Mouse (Mus musculus): ENCODE data around the gene Slc25a1. TPM values are rescaled to one million over a fixed set of nuclear protein-coding genes. Genes with fewer than 3 reads are reported as not detected.
"Not testable (repeated sequence)": the region's sequence is repeated elsewhere in the genome, so short reads cannot be mapped to it uniquely, and the experiment has no call there.

Slc25a1 gene
- 297 and 308 TPM in 2 replicates for total RNA-seq (2021)
- long read RNA-seq, transcript Slc25a1-201 (9 exons, 1,666 nt), result major isoform, 427 of 508 reads
- long read RNA-seq, partial matches to known transcripts, result 31 of 508 reads
- long read RNA-seq, other reads (novel, unspliced or antisense), result 46 of 508 reads

GRCm38 (mm10) chr16:17928087-17928580 lies at the start of gene Slc25a1:
Gene Slc25a1 (minus strand): TSS chr16:17928219.
- DNase-seq, result peak; percentile 87

- DNase-seq, result no peak
Measured at GRCm38 (mm10) chr16:17971853-17972252, 43.8 kb upstream of the Slc25a1 start.

- DNase-seq, result no peak
Measured at GRCm38 (mm10) chr16:17962091-17962490, 34.1 kb upstream of the Slc25a1 start.

GRCm38 (mm10) chr16:17956052-17956638 lies 28.1 kb upstream of the Slc25a1 start:
- not testable (repeated sequence) for DNase-seq

GRCm38 (mm10) chr16:17951618-17952017 lies 23.6 kb upstream of the Slc25a1 start:
- DNase-seq, result no peak

GRCm38 (mm10) chr16:17950068-17950467 lies 22.0 kb upstream of the Slc25a1 start:
- DNase-seq, result no peak

- no peak for DNase-seq
Measured at GRCm38 (mm10) chr16:17949421-17949877, 21.4 kb upstream of the Slc25a1 start.

GRCm38 (mm10) chr16:17945081-17945831 lies 17.2 kb upstream of the Slc25a1 start:
- DNase-seq, result no peak

- DNase-seq, result no peak
Measured at GRCm38 (mm10) chr16:17943466-17943865, 15.4 kb upstream of the Slc25a1 start.

- DNase-seq, result no peak
Measured at GRCm38 (mm10) chr16:17939255-17939751, 11.3 kb upstream of the Slc25a1 start.

- DNase-seq, result peak; percentile 73
Measured at GRCm38 (mm10) chr16:17938821-17939220, 10.8 kb upstream of the Slc25a1 start.

GRCm38 (mm10) chr16:17938187-17938586 lies 10.2 kb upstream of the Slc25a1 start:
- DNase-seq, result no peak

- DNase-seq, result peak; percentile 26
Measured at GRCm38 (mm10) chr16:17936776-17937175, 8.8 kb upstream of the Slc25a1 start.

GRCm38 (mm10) chr16:17934445-17934910 lies 6.5 kb upstream of the Slc25a1 start:
- DNase-seq, result peak; percentile 27

- DNase-seq, result no peak
Measured at GRCm38 (mm10) chr16:17933594-17934444, 5.8 kb upstream of the Slc25a1 start.

GRCm38 (mm10) chr16:17931906-17932460 lies 4.0 kb upstream of the Slc25a1 start:
- DNase-seq, result no peak

- no peak for DNase-seq
Measured at GRCm38 (mm10) chr16:17929631-17930030, 1.6 kb upstream of the Slc25a1 start.

GRCm38 (mm10) chr16:17929211-17929610 lies 1.2 kb upstream of the Slc25a1 start:
- no peak for DNase-seq

- peak; percentile 62 for DNase-seq
Measured at GRCm38 (mm10) chr16:17928627-17929104, 647 bp upstream of the Slc25a1 start.

GRCm38 (mm10) chr16:17927351-17928082 lies 502 bp downstream of the Slc25a1 start:
- DNase-seq, result peak; percentile 58

- DNase-seq, result peak; percentile 30
Measured at GRCm38 (mm10) chr16:17922163-17922538, 5.9 kb downstream of the Slc25a1 start.
